Mouse (Mus musculus) ES-E14 (cell line): Measurements from ENCODE around the gene Rasl10a. TPM values are rescaled to one million over a fixed set of nuclear protein-coding genes. Genes with fewer than 3 reads are reported as not detected.

Experiments
- DNase-seq: peaks from one replicate; pipeline ENCODE4 v3.0.0-alpha.2; 2013; ENCODE audit warnings: low read depth, low spot score
- H3K27ac ChIP-seq: 2 replicates; pipeline ENCODE4 v1.5.1; 2012; ENCODE audit warnings: low read depth, mild to moderate bottlenecking, low read length, moderate library complexity, mixed read lengths; ENCODE audit not compliant: poor library complexity, insufficient read depth, severe bottlenecking
- H3K36me3 ChIP-seq: 2 replicates; pipeline ENCODE4 v1.6.1; 2012; ENCODE audit warnings: mild to moderate bottlenecking, low read length, moderate library complexity, mixed read lengths; ENCODE audit not compliant: control insufficient read depth, poor library complexity, insufficient read depth, severe bottlenecking
- H3K4me1 ChIP-seq, 2 experiments: fragments of 150-350 bp in 1 of 2; sonication (generic) in 1 of 2; 2 replicates each; pipeline ENCODE4 v1.6.1; 2012; ENCODE audit warnings: low read length in 2 of 2, mild to moderate bottlenecking in 1 of 2, mixed read lengths in 1 of 2; ENCODE audit not compliant: control insufficient read depth in 2 of 2, insufficient read depth in 2 of 2, poor library complexity in 1 of 2
- H3K4me3 ChIP-seq, 2 experiments: fragments of 150-350 bp in 1 of 2; sonication (generic) in 1 of 2; 2 replicates each; pipeline ENCODE4 v1.5.1; 2012; ENCODE audit warnings: low read length in 2 of 2, low read depth in 1 of 2, mild to moderate bottlenecking in 1 of 2, mixed read lengths in 1 of 2; ENCODE audit not compliant: insufficient read depth in 1 of 2, poor library complexity in 1 of 2, severe bottlenecking in 1 of 2
- H3K9ac ChIP-seq: 2 replicates; pipeline ENCODE4 v1.6.1; 2012; ENCODE audit warnings: low read depth, mild to moderate bottlenecking, low read length, mixed read lengths; ENCODE audit not compliant: poor library complexity, insufficient read depth, severe bottlenecking
- H3K9me3 ChIP-seq: fragments of 150-350 bp; sonication (generic); 2 replicates; pipeline ENCODE4 v1.6.1; 2012; ENCODE audit warnings: low read depth, mild to moderate bottlenecking, low read length; ENCODE audit not compliant: control insufficient read depth, insufficient read depth
- CHD2 ChIP-seq: IDR thresholded peaks from 2 replicates; pipeline ENCODE4 v1.6.1; 2014; ENCODE audit warnings: mild to moderate bottlenecking, low read depth, low read length, inconsistent platforms
- HCFC1 ChIP-seq: IDR thresholded peaks from 2 replicates; pipeline ENCODE4 v1.6.1; 2012; ENCODE audit warnings: low read length, inconsistent platforms, borderline replicate concordance; ENCODE audit not compliant: insufficient read depth
- MAFK ChIP-seq: IDR thresholded peaks from 2 replicates; pipeline ENCODE4 v1.6.1; 2014; ENCODE audit warnings: mild to moderate bottlenecking, low read depth, low read length, inconsistent platforms; ENCODE audit not compliant: insufficient read depth
- ZC3H11A ChIP-seq: IDR thresholded peaks from 2 replicates; pipeline ENCODE4 v1.6.1; 2012; ENCODE audit warnings: low read depth, mild to moderate bottlenecking, inconsistent platforms, low read length, borderline replicate concordance
- ZNF384 ChIP-seq: IDR thresholded peaks from 2 replicates; pipeline ENCODE4 v1.6.1; 2012; ENCODE audit warnings: low read depth, low read length, inconsistent platforms
- in situ Hi-C, 2 experiments: fragments of 600-800 bp; cut with MboI; formaldehyde crosslinking; loops; one replicate each; pipeline ENCODE4 v1.15.1; 2025; ENCODE audit warnings: low sequenced_read_pairs in 2 of 2, inconsistent platforms in 1 of 2; ENCODE audit not compliant: unreplicated experiment in 2 of 2
- total RNA-seq: library from RNA; depleted of rRNA; stranded (reverse); fragments of 300-350 nt; gene quantifications from 2 replicates; pipeline ENCODE4 v1.2.3, GENCODE M21; 2012

Rasl10a gene
- total RNA-seq, 1 experiment: 1.5 TPM

- Histone ChIP-seq H3K4me3 (no peak overlapping the region), H3K9ac (no peak overlapping the region), H3K36me3 (peaks cover 24% of the 10 kb centered on the region), H3K27ac (no peak overlapping the region), H3K9me3 (no peaks in the 10 kb centered on the region), H3K4me1 (peaks cover 0 to 3% of the 10 kb centered on the region in 2 experiments; a peak in 1 of 4 replicates)
- TF ChIP-seq ZC3H11A (no peak), CHD2 (no peak), MAFK (no peak), ZNF384 (no peak), HCFC1 (no peak)
- DNase-seq: no peak
- in situ Hi-C loops: no loop called here
These were observed 46.4 kb upstream of the Rasl10a start for GRCm38 (mm10) chr11:5011480-5011879.

GRCm38 (mm10) chr11:5012213-5012715 is 45.7 kb upstream of the Rasl10a start:
- peaks cover 30% of the 10 kb centered on the region for H3K36me3 ChIP-seq
- peaks cover 0 to 2% of the 10 kb centered on the region in 2 experiments; a peak in 1 of 4 replicates for H3K4me1 ChIP-seq
- DNase-seq: no peak
- in situ Hi-C loops: no loop called here
- TF ChIP-seq MAFK (no peak), HCFC1 (no peak), ZC3H11A (no peak), CHD2 (no peak), ZNF384 (no peak)
- H3K4me3 ChIP-seq: no peak overlapping the region
- H3K9me3 ChIP-seq: no peaks in the 10 kb centered on the region
- H3K27ac ChIP-seq: no peak overlapping the region
- H3K9ac ChIP-seq: no peak overlapping the region

- DNase-seq: peak; percentile 4
- Histone ChIP-seq H3K4me3 (no peak overlapping the region), H3K4me1 (no peaks in the 10 kb centered on the region), H3K36me3 (peaks cover 53% of the 10 kb centered on the region), H3K9me3 (no peaks in the 10 kb centered on the region), H3K27ac (no peak overlapping the region), H3K9ac (no peak overlapping the region)
- TF ChIP-seq CHD2 (no peak), HCFC1 (no peak), MAFK (no peak), ZNF384 (no peak), ZC3H11A (no peak)
- in situ Hi-C loops: no loop called here
These were observed 42.2 kb upstream of the Rasl10a start for GRCm38 (mm10) chr11:5015720-5016119.

GRCm38 (mm10) chr11:5016286-5016685 is 41.6 kb upstream of the Rasl10a start:
- no peak for DNase-seq
- no peaks in the 10 kb centered on the region for H3K4me1 ChIP-seq
- in situ Hi-C loops: no loop called here
- no peak overlapping the region for H3K4me3 ChIP-seq
- H3K9ac ChIP-seq: no peak overlapping the region
- TF ChIP-seq ZNF384 (no peak), ZC3H11A (no peak), CHD2 (no peak), MAFK (no peak), HCFC1 (no peak)
- peaks cover 54% of the 10 kb centered on the region for H3K36me3 ChIP-seq
- no peaks in the 10 kb centered on the region for H3K9me3 ChIP-seq
- no peak overlapping the region for H3K27ac ChIP-seq
